Mouse (Mus musculus) gastrocnemius, adult 18-20 months (tissue): Measurements from ENCODE around the gene Cfap300. TPM values are rescaled to one million over a fixed set of nuclear protein-coding genes. Genes with fewer than 3 reads are reported as not detected.

Experiments
- DNase-seq: peaks from one replicate; pipeline ENCODE4 v3.0.0; 2021; ENCODE audit warnings: low spot score
- total RNA-seq, 2 experiments: library from RNA; stranded (reverse); gene quantifications; 2 replicates each; pipeline ENCODE4 v1.2.3; 2021

The Cfap300 gene
- total RNA-seq, 2 experiments from 2014 or later = 0.50 to 0.64 TPM

DNA sequence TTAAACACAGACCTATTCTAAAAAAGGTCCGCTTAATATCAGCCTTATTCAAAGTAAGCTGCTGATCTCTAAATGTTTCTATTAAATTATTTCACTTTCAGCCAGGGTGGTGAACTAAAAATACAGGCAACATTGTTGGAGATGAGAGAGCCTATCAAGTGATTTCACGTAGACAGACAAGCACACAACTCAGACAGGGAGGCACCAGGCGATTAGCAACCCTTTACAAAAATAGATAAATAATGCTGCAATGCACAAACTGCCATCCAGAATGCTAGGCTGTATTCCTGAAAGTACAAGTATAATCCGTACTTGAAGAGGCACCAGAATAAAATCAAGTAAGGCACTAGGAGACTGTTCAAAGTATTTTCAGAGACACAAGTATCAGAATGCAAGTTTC is 58.3 kb downstream of the Cfap300 start:
- DNase-seq = peak; percentile 26

- DNase-seq = peak; percentile 50
Measured at GRCm38 (mm10) chr9:7983665-7984064, 59.0 kb downstream of the Cfap300 start.

DNA sequence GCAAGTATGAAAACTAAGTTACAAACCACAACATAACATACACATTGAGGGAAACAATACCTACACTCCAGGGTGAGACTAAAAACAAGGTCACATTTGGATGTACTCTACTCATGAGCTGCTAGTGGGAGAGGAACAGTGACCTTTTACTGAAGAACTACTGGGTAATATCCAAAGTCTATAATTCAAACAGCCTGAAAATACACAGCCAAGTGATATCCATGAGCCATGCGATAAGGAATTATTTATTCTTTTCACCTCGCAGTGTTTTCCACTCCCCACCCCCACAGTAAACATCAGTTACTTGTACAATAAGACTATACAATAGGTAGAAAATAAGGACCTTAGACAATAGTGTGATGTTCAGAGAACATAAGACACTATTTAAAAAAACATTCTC is 62.5 kb downstream of the Cfap300 start:
- DNase-seq = no peak

DNA sequence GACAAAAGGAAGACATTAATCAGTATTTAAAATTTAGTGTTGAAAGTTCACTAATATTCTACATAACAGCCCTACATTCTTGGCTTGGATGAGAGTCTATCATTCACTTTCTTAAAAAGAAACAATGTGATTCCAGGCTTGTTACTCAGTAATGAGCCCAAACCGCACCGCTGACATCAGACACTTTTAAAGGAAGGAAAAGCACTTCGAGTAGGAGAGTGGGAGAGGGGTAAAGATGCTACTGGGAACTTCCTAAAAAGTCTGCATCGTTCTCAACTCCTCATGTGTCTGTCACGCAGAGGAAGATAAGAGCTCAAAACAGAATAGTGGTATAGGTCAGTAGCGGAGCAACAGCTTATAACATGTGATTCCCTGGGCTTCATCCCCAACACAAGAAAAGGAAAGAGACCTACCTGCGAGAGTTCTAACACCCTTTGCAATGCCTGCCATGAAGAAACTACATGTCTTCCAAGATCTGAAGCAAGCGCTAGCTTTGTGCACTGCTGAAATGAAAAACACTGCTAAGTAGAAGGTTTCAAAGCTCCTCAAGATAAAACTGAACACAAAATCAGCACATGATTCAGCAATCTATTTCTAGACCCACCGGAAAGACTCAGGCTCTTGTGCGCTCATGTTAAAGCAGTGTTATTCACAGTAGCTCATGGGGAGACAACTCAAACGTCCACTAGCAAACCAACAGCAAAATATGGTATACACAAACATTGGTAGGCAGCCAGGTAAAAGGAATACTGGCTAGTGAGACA is 63.3 kb downstream of the Cfap300 start:
- DNase-seq = peak; percentile 26

DNA sequence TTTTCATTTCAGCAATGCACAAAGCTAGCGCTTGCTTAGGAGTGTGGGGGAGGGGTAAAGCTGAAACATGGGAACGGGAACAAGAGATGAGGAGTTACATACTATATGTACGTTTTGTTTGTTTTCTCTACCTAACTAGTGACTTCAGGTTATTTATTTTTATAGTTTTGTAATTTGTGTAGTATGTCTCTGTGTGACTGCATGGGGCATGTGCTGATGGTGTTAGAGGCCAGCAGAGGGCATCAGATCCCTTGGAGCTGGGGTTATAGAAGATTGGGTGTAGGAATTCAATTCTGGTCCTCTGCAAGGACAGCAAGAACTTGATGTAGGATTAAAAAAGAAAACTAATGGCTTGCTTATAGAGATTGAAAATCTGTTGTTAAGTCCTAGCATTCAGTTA is 64.1 kb downstream of the Cfap300 start:
- no peak for DNase-seq

- DNase-seq = no peak
Measured at GRCm38 (mm10) chr9:7977587-7977986, 65.0 kb downstream of the Cfap300 start.

GRCm38 (mm10) chr9:7971993-7972392 is 70.6 kb downstream of the Cfap300 start:
- DNase-seq = no peak

Other genes with a start within 250 kb of the Cfap300 start
- 10 to 100 TPM; 17.5 to 21.1 TPM for gene Birc2, start 205.8 kb downstream of the Cfap300 start, total RNA-seq
- gene Birc3, start 169.6 kb downstream of the Cfap300 start, total RNA-seq = 10 to 100 TPM in 1 of 2 experiments, 1 to 10 TPM in 1; 7.4 to 10.3 TPM
- gene Yap1, start 38.2 kb downstream of the Cfap300 start, total RNA-seq = 10 to 100 TPM; 36.9 to 40.5 TPM
- gene Cep126, start 91.5 kb upstream of the Cfap300 start, total RNA-seq = 1 to 10 TPM in 1 of 2 experiments, under 1 TPM in 1; 0.71 to 1.1 TPM